Mouse (Mus musculus) mouse embryonic stem cell (cell line): ENCODE results near the gene Gm7544.
"Not testable (repeated sequence)": the region's sequence is repeated elsewhere in the genome, so short reads cannot be mapped to it uniquely, and the experiment has no call there.

ENCODE experiments used
- in situ Hi-C, 2 experiments: fragments of 300-500 bp; cut with MboI; formaldehyde crosslinking; loops; 1 replicate in 1 of 2; 3 replicates in 1 of 2; pipeline ENCODE4 v1.14.3; 2019 to 2020; ENCODE audit warnings: low sequenced_read_pairs in 2 of 2, low pct_unique_long_range_greater_than_20kb in 1 of 2, mixed read lengths in 1 of 2; ENCODE audit not compliant: unreplicated experiment in 1 of 2

The Gm7544 gene

GRCm38 (mm10) chr1:82955913-82956312, at the start of gene Gm7544:
Gene Gm7544, minus strand, starts transcription at chr1:82956013.
- in situ Hi-C loops: not testable (repeated sequence)

- in situ Hi-C loops: not testable (repeated sequence)
These were observed 44.5 kb upstream of the Gm7544 start, which contains the start of gene Gm47959 for GRCm38 (mm10) chr1:83000306-83000705. Gene Gm47959, plus strand, starts transcription at chr1:83000548.

GRCm38 (mm10) chr1:82993947-82994346, 38.1 kb upstream of the Gm7544 start:
- in situ Hi-C loops: no loop called here

GRCm38 (mm10) chr1:82992093-82992492, 36.3 kb upstream of the Gm7544 start:
- in situ Hi-C loops: no loop called here

GRCm38 (mm10) chr1:82991596-82991995, 35.8 kb upstream of the Gm7544 start:
- in situ Hi-C loops: no loop called here

- in situ Hi-C loops: no loop called here
These were observed 35.2 kb upstream of the Gm7544 start for GRCm38 (mm10) chr1:82991062-82991461.

- in situ Hi-C loops: no loop called here
These were observed 31.9 kb upstream of the Gm7544 start for GRCm38 (mm10) chr1:82987530-82988198.

- in situ Hi-C loops: no loop called here
These were observed 30.9 kb upstream of the Gm7544 start for GRCm38 (mm10) chr1:82986738-82987137.

- in situ Hi-C loops: loop anchor here (10.0 kb wide), 1 partner anchor 173 kb away; no protein-coding TSS in a partner anchor
These were observed 22.0 kb upstream of the Gm7544 start for GRCm38 (mm10) chr1:82977840-82978239.

- in situ Hi-C loops: loop anchor here (10.0 kb wide), 1 partner anchor 171 kb away; no protein-coding TSS in a partner anchor
These were observed 19.9 kb upstream of the Gm7544 start for GRCm38 (mm10) chr1:82975750-82976149.

GRCm38 (mm10) chr1:82974342-82974741, 18.5 kb upstream of the Gm7544 start:
- in situ Hi-C loops: loop anchor here (10.0 kb wide), 1 partner anchor 170 kb away; no protein-coding TSS in a partner anchor

GRCm38 (mm10) chr1:82973901-82974300, 18.1 kb upstream of the Gm7544 start:
- in situ Hi-C loops: loop anchor here (10.0 kb wide), 1 partner anchor 169 kb away; no protein-coding TSS in a partner anchor

GRCm38 (mm10) chr1:82973244-82973643, 17.4 kb upstream of the Gm7544 start:
- in situ Hi-C loops: loop anchor here (10.0 kb wide), 1 partner anchor 168 kb away; no protein-coding TSS in a partner anchor

- in situ Hi-C loops: loop anchor here (10.0 kb wide), 1 partner anchor 167 kb away; no protein-coding TSS in a partner anchor
These were observed 16.2 kb upstream of the Gm7544 start for GRCm38 (mm10) chr1:82972046-82972445.

- in situ Hi-C loops: no loop called here
These were observed 10.6 kb upstream of the Gm7544 start for GRCm38 (mm10) chr1:82966413-82966812.

- in situ Hi-C loops: no loop called here
These were observed 4.1 kb upstream of the Gm7544 start, which contains the start of gene Gm47955 for GRCm38 (mm10) chr1:82959870-82960385. Gene Gm47955, plus strand, starts transcription at chr1:82960286.

- in situ Hi-C loops: no loop called here
These were observed 7.2 kb downstream of the Gm7544 start for GRCm38 (mm10) chr1:82948601-82949000.

- in situ Hi-C loops: not testable (repeated sequence)
These were observed 9.8 kb downstream of the Gm7544 start for GRCm38 (mm10) chr1:82946029-82946428.

GRCm38 (mm10) chr1:82943295-82943694, 12.5 kb downstream of the Gm7544 start, which contains the start of gene A030003K21Rik:
Gene A030003K21Rik, minus strand, starts transcription at chr1:82943388.
- in situ Hi-C loops: not testable (repeated sequence)

GRCm38 (mm10) chr1:82942505-82942904, 13.3 kb downstream of the Gm7544 start:
- in situ Hi-C loops: not testable (repeated sequence)
